Mouse (Mus musculus): ENCODE results near the gene A030005L19Rik.
"Not testable (repeated sequence)": the region's sequence is repeated elsewhere in the genome, so short reads cannot be mapped to it uniquely, and the experiment has no call there.

GRCm38 (mm10) chr1:82931326-82931725 is 18.2 kb downstream of the A030005L19Rik start, which contains the start of gene Gm6217:
- not testable (repeated sequence) for TF ChIP-seq CTCF, EP300 (IDR thresholded peaks at IDR 0.05)
